Mouse (Mus musculus) frontal cortex, postnatal 14 days (tissue): ENCODE results near the gene Mgat5b.
"Not testable (repeated sequence)": the region's sequence is repeated elsewhere in the genome, so short reads cannot be mapped to it uniquely, and the experiment has no call there.

Experiments
- DNase-seq, 2 experiments: peaks; one replicate each; pipeline ENCODE4 v3.0.0; 2022; ENCODE audit warnings: low spot score in 2 of 2

The Mgat5b gene

DNA sequence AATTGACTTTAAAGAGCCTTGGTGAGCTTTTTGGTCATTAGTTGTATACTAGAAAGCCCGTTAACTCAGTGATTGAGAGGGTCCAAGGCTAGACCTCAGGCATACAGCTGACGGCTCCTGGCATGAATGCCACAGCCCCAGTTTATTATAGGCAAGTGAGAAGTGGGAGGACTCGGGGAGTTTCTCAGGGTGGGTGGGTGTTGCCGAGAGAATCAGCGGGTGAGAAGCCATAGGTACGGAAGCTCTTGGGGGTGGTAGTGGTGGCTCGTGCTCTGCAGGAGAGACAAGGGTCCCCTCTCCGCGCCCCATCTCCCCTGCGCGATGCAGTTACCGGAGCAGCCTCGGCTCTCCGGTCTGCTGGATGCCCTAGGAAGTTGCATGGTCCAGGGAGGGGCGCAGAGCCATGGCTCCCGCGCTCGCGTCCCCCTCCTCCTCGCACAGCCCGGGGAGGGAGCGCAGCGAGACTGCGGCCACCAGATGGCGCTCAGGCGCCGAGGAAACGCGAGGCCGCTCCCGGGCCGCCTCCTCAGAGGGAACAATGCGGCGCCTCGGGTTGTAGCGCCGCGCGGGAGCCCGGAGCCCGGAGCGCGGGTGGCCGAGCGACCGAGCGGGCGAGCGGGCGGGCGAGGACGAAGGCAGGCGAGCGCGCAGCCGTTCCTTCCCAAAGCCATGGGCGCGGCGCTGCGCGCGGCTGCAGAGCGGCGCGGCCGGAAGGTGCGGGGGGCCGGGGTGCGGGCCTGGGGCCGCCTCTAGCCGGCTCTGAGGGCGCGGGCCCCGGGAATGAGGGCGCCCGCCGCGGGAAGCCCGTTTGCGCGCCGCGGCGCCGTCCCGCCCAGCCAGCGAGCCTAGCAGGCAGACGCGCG, at the start of gene Mgat5b:
TSS of gene Mgat5b (plus strand) at position 541 of the 863 bp plus-strand sequence.
- DNase-seq, result peak; percentile 69 to 85

DNA sequence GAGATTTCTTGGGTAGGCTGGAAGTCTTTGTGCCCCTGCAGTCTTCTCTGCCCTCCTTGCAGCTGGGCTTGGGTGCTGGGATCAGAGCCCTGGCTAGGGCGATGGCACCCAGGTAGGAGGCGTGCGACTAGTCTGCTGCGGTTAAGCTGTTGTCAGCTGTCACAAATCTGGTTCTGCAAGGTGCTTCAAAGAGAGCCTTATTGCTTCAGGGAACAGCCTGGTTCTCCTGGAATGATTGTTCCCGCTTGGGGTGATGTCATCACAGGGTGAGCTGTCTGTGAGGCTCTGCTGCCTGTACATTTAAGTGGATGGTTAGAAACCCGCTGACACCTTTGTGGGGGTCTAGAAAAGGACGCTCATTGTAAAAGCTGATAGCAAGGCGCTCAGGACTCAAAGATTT, 49.4 kb upstream of the Mgat5b start:
- DNase-seq, result no peak

DNA sequence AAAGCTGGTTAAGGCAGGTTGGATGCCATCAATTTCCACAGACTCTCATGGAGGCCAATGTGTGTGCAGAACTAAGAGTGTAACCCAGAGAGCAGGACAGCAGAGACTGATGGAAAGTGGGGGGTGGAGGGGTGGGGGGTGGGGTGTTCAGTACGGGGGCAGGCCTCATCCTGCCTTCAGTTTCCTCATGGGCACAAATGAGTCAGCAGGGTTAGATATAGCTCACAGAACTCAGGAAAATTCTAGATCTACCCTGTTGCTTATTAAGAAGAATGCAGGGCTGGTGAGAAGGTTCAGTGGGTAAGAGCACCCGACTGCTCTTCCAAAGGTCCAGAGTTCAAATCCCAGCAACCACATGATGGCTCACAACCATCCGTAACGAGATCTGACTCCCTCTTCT, 49.0 kb upstream of the Mgat5b start:
- DNase-seq, result no peak

DNA sequence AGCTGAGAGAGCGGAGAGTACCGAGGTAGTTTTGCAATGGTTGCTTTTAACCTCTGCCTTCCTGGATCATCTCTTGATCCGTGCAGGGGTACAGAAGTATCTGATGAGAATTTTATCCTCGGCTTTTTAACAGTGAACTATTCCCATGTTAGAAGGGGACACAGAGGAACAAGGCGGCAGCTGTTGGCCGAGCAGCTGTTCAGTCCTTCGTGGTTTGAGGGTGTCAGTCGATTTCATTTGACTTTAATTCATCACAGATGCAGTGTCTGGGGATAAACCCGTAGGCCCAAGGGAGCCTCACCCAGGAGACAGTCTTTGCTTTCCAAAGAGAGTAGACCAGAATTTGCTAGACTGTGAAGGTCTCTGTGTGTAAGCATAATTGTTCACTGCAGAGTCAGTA, 47.1 kb upstream of the Mgat5b start:
- DNase-seq, result no peak

- DNase-seq, result peak; percentile 14 to 36
Measured at GRCm38 (mm10) chr11:116873987-116874386, 44.7 kb upstream of the Mgat5b start.

DNA sequence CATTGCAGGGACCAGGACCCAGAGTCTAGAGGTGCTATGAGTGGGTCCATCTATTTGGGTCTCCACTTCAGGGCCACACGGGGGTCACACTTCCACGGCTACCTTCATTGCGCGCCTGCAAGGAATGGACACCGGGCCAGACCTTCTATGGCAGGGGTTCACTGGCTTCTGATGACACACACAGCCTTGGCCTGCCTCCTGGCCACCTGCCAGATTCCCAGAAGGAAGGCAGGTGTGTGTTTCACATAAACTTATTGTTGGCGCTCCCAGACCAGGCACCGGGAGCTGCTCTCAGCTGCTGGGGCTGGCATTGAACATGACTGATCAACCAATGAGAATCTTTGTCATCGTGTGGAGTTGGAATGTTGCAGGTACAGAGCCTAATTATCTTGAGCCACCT, 40.2 kb upstream of the Mgat5b start:
- DNase-seq, result no peak

GRCm38 (mm10) chr11:116880839-116881238, 37.8 kb upstream of the Mgat5b start:
- DNase-seq, result no peak

DNA sequence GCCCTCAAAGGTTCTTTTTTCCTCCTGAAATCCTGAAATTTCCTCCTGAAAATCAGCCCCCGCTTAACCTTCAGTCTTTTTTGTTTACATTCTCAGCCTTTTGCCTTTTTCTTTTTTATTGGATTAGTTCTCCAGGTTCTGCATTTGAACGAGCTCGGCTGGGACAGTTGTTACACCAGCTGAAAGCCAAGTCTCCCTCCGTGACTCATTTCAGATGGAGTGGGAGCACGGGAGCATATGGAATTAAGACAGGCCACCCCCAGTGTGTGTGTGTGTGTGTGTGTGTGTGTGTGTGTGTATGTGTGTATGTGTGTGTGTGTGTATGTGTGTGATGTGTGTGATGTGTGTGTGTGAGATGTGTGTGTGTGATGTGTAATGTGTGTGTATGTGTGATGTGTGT, 37.2 kb upstream of the Mgat5b start:
- no peak for DNase-seq

DNA sequence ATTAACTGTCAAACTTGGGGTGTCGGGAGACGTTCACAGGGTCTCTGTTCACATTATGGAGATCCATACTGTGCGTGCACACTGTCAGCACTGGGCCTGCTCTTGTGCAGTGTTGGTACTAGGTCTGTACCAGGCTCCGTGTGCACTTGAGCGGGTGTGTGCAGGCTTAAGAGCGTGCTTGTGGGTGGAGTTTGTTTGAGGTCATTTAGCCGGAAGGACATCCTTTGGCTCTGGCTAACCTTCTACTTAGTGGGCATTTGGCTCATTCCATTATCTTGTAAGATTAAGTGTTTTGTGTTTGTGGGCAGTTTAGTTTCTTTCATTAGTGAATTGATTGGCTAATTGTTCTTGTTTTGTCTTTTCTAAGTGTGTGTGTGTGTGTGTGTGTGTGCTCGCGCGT, 36.2 kb upstream of the Mgat5b start:
- DNase-seq, result no peak

GRCm38 (mm10) chr11:116884061-116884460, 34.6 kb upstream of the Mgat5b start:
- no peak for DNase-seq

GRCm38 (mm10) chr11:116885275-116886151, 33.1 kb upstream of the Mgat5b start:
- DNase-seq, result peak; percentile 59 to 83

- DNase-seq, result no peak
Measured at GRCm38 (mm10) chr11:116887136-116887535, 31.5 kb upstream of the Mgat5b start.

DNA sequence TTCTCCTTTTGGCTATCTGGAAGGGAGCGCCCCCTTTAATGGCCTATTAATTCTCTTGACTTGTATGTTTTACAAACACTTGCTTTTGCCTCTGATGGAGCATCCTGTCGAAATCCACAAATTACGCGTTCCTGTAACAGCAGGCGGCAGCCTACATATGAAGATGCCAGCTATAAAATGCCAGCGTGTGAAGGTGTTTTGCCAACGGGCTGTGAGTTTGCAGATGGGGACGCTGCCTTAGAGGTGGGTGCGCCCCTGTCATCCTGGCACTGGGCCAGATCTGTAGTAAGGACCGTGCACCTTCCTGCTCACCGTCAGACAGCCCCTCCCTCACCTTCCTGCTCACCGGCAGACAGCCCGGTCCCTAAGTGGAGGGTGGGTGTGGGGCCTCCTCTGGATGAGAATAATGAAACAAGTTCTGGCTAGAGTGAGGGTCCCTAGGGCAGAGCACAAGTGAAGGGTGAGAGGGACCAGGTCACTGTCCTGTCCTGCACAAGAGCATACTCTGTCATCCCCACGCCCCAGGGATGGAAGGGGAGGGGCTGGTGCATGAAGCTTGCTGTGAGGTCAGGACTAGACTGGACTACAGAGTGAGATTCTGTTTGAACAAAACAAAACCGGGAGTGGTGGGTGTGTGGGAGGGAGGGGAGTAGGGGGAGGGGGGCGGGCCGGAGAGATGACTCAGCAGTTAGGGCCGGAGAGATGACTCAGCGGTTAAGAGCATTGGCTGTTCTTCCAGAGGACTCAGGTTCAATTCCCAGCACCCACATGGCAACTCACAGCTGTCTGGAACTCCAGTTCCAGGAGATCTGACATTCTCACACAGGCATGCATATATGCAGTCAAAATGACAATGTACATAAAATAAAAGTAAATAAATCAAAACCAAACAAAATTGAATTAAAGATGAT, 24.9 kb upstream of the Mgat5b start:
- DNase-seq, result no peak

DNA sequence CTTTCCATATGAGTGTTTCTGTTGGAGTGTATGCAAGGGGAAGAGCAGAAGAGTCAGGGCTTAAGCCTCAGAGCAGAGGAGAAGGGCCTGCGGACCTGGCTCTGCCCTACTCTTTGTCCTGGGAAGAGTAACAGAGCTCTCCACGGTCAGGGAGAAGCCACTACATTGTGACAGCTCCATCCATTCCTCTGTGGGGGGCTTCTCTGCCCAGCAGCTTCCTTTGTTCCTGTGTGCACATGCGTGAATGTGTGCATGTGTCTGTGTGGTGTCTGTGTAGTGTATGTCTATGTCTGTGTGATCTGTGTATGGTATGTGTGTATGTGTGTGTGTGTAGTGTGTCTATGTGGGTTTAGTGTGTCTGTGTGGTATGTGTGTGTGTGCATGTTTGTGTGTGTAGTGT, 23.3 kb upstream of the Mgat5b start:
- no peak for DNase-seq

DNA sequence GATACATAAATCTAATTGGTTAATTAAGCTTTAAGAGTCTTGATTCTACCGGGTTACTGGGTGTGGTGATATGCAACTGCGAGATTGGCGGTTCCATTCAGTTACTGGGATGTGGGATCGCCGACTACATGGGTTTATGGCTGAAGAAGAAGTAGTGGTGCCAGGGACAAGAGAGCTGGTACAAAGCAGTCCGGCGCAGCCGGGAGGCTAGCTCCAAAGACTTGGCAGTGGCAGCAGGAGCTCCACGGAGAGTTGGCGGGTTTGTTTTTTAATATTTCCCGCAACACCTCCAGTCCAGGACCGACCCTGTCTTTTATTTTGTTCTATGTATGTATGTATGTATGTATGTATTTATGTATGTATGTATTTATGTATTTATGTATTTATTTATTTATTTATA, 19.4 kb upstream of the Mgat5b start:
- DNase-seq, result no peak

GRCm38 (mm10) chr11:116902588-116902987, 16.1 kb upstream of the Mgat5b start:
- not testable (repeated sequence) for DNase-seq

DNA sequence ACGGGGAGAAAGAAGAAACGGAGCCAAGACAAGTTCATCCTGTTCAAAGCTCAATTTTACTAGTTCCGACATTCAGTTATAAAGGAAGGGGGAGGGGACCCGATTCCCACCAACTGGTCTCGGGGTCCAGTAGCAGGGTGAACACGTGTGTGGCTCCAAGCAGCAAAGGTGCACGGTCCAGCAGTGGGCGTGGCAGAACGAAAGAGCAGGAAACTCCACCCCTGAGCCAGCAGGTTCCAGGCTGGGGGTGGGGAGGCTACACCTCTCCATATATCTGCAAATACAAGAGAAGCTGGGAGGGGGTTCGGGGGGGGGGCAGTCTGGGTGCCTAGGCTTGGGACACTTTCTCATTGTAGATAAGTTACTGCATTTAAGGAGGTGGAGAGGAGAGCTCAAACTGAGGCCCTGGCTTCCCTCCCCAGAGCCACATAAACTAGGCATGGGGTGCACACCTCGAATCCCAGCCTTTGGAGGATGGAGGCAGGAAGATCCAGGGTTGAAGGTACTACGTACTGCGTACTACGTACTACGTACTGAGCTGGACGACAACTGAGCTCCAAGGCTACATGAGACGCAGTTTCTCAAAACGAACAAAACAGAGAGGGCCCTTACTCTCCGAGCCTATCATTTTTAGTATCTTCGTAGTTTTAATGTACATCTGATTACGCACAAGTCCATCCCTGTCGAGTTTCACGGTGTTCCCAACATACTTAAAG, 12.8 kb upstream of the Mgat5b start:
- no peak for DNase-seq

DNA sequence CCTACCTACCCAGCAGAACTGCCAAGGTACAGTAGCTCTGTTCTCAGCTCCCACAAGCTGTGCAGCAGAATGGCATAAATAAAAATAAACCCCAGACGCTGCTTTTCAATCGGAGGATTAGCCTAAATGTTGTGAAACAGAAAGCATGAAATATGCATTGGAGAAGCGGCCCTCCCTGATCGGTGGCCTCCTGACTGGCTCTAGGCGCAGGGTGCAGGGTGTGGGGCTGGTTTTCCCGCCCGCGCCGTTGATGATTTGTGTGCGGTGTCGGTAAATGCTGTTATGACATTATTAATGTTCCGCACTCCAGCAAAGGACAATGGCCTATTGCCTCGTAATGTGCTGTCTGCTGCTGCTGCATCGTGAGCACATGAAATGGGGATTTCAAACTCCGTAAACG, 5.1 kb upstream of the Mgat5b start:
- DNase-seq, result no peak

GRCm38 (mm10) chr11:116914267-116914885, 4.3 kb upstream of the Mgat5b start:
- DNase-seq, result no peak

DNA sequence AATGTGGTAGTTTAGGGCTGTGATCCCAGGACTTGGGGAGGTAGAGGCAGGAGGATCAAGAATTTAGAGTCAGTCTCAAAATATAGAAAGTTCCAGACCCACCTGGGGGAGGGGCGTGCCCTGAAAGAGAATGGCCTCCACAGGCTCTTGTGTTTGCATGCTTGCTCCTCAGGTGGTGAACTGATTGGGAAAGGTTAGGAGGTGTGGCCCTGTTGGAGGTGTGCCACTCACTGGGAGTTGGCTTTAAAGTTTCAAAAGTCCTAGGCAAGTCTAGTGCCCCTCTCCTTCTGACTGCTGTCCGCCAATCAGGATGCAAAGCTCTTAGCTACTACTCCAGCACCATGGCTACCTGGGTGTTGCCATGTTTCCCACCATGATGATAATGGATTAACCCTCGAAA, 3.4 kb upstream of the Mgat5b start:
- no peak for DNase-seq

- no peak for DNase-seq
Measured at GRCm38 (mm10) chr11:116917361-116917760, 1.3 kb upstream of the Mgat5b start.
